Mouse (Mus musculus) liver, embryonic 14.5 days (tissue): Measurements from ENCODE around the gene Dhtkd1.

ENCODE experiments used
- CTCF ChIP-seq: IDR thresholded peaks from 2 replicates; pipeline ENCODE4 v1.5.1; 2016; ENCODE audit warnings: antibody characterized with exemption, low read depth, control low read depth
- EP300 ChIP-seq: IDR thresholded peaks from 2 replicates; pipeline ENCODE4 v1.6.1; 2016; ENCODE audit warnings: antibody characterized with exemption, low read depth

DNA sequence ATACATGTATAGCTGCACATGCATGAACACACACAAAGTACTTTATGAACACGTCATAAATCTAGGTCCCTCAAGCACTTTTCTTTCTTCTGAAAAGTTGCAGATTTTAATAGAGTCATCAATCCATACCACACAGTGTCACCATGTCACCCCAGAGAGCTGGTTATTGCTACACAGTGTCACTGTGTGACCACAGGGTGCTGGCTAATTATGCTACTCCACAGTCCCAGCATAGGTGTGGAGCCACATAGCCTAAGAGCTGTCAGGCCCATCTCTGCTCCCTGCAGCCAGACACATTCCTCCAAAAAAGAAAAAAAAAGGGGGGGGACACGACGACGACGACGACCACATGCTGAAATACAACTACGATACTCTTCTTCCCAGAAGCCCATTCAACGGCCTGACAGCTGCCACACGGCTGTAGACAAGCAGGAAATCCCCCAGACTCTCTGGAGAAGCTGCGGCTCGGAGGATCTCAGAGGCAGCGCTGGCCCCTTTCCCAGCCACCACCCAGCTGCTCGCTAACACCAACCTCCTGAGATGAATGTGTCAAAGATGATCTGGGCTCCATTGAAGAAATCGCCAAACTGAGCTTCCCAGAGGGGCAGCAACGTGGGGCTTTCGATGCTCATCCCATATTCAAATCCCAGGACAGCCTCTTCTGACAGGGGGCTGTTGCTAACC is 31.2 kb downstream of the Dhtkd1 start:
- TF ChIP-seq CTCF, result no peak
- TF ChIP-seq EP300, result no peak
